8 mouse cellular contexts compared by ENCODE assay signal in genomic region chr15:34021857-34022256, GRCm38 (mm10).
DNase-seq lines count a peak whose midpoint lies in the region; ATAC-seq and TF ChIP-seq lines count a peak whose summit lies in the region.

No protein-coding gene starts in this region.

- no peaks in the 10 kb centered on the region for H3K36me3 ChIP-seq in intestine, embryonic 14.5 days (ENCODE audit: control insufficient read depth, insufficient read depth, low read length)
- H3K36me3 ChIP-seq in intestine, embryonic 16.5 days (ENCODE audit: control insufficient read depth, insufficient read depth, low read length), result no peaks in the 10 kb centered on the region
- H3K36me3 ChIP-seq in kidney, adult 2 months (ENCODE audit: control insufficient read depth, insufficient read depth, low read length), result no peaks in the 10 kb centered on the region
- H3K36me3 ChIP-seq in limb, embryonic 10.5 days, result no peaks in the 10 kb centered on the region
- no peaks in the 10 kb centered on the region for H3K36me3 ChIP-seq in neural tube, embryonic 11.5 days (ENCODE audit: control insufficient read depth, insufficient read depth, low read length)
- no peaks in the 10 kb centered on the region for H3K36me3 ChIP-seq in stomach, postnatal 0 days (ENCODE audit: control insufficient read depth, insufficient read depth, low read length)

- H3K27ac ChIP-seq in intestine, embryonic 14.5 days (ENCODE audit: low read depth), result no peak overlapping the region
- no peak overlapping the region for H3K27ac ChIP-seq in intestine, embryonic 16.5 days (ENCODE audit: low read length)
- no peak overlapping the region for H3K27ac ChIP-seq in kidney, adult 2 months (ENCODE audit: insufficient read depth, low read depth, low read length)
- H3K27ac ChIP-seq in limb, embryonic 10.5 days, result no peak overlapping the region
- no peak overlapping the region for H3K27ac ChIP-seq in neural tube, embryonic 11.5 days (ENCODE audit: low read depth, low read length)
- no peak overlapping the region for H3K27ac ChIP-seq in stomach, postnatal 0 days (replicated peaks)

- ATAC-seq in intestine, embryonic 14.5 days (replicated peaks; ENCODE audit: low FRiP score, low TSS enrichment, low read depth), result no peak
- ATAC-seq in intestine, embryonic 16.5 days, result no peak
- peak; percentile 45; the same call in 1 of the 2 replicates for ATAC-seq in neural tube, embryonic 11.5 days (ENCODE audit: insufficient read depth, low FRiP score, low TSS enrichment)
- ATAC-seq in stomach, postnatal 0 days (ENCODE audit: low FRiP score, low TSS enrichment), result no peak; the same call in 1 of the 2 replicates

- peak; percentile 81 for TF ChIP-seq CTCF in kidney, adult 2 months (conservative IDR thresholded peaks at IDR 0.05; ENCODE audit: insufficient read depth, insufficient read length, low read depth, low read length)
- TF ChIP-seq CTCF in stomach, postnatal 0 days (IDR thresholded peaks at IDR 0.05; ENCODE audit: low read depth), result peak; percentile 88

- H3K4me3 ChIP-seq in intestine, embryonic 14.5 days (ENCODE audit: low read depth, low read length), result no peak overlapping the region
- H3K4me3 ChIP-seq in intestine, embryonic 16.5 days (ENCODE audit: low read length), result no peak overlapping the region
- H3K4me3 ChIP-seq in kidney, adult 2 months (ENCODE audit: insufficient read depth, low read depth, low read length), result no peak overlapping the region
- H3K4me3 ChIP-seq in limb, embryonic 10.5 days, result no peak overlapping the region
- H3K4me3 ChIP-seq in neural tube, embryonic 11.5 days (ENCODE audit: low read depth, low read length), result no peak overlapping the region
- no peak overlapping the region for H3K4me3 ChIP-seq in stomach, postnatal 0 days (ENCODE audit: low read depth, low read length)

- H3K9me3 ChIP-seq in intestine, embryonic 14.5 days (ENCODE audit: control insufficient read depth, low read length), result no peaks in the 10 kb centered on the region
- no peaks in the 10 kb centered on the region for H3K9me3 ChIP-seq in intestine, embryonic 16.5 days (ENCODE audit: control insufficient read depth, low read length)
- H3K9me3 ChIP-seq in limb, embryonic 10.5 days (replicated peaks), result no peaks in the 10 kb centered on the region
- no peaks in the 10 kb centered on the region for H3K9me3 ChIP-seq in neural tube, embryonic 11.5 days (ENCODE audit: control insufficient read depth, low read length)
- no peaks in the 10 kb centered on the region for H3K9me3 ChIP-seq in stomach, postnatal 0 days (ENCODE audit: control insufficient read depth, low read length)

- peak; percentile 89 for DNase-seq in intestine, embryonic 14.5 days (ENCODE audit: low spot score)
- peak; percentile 49 for DNase-seq in cerebellum, adult 9-11 months
- peak; percentile 72 to 77 for DNase-seq in frontal cortex, postnatal 25 days (ENCODE audit: low spot score in 2 of 2)
- peak; percentile 61 for DNase-seq in kidney, adult 2 months
- DNase-seq in limb, embryonic 10.5 days (ENCODE audit: low spot score), result peak; percentile 80
- peak; percentile 80 for DNase-seq in neural tube, embryonic 11.5 days (ENCODE audit: low spot score)
- DNase-seq in stomach, postnatal 0 days (ENCODE audit: low spot score), result peak; percentile 78

- TF ChIP-seq EP300 in stomach, postnatal 0 days (optimal IDR thresholded peaks at IDR 0.05), result no peak

- H3K4me1 ChIP-seq in intestine, embryonic 14.5 days (replicated peaks; ENCODE audit: control insufficient read depth, insufficient read depth, low read length), result no peaks in the 10 kb centered on the region
- H3K4me1 ChIP-seq in intestine, embryonic 16.5 days (ENCODE audit: control insufficient read depth, insufficient read depth, low read length), result no peaks in the 10 kb centered on the region
- H3K4me1 ChIP-seq in kidney, adult 2 months (ENCODE audit: control insufficient read depth, insufficient read depth, low read length), result no peaks in the 10 kb centered on the region
- H3K4me1 ChIP-seq in limb, embryonic 10.5 days, result no peaks in the 10 kb centered on the region
- no peaks in the 10 kb centered on the region for H3K4me1 ChIP-seq in neural tube, embryonic 11.5 days (ENCODE audit: control insufficient read depth, insufficient read depth, low read length)
- H3K4me1 ChIP-seq in stomach, postnatal 0 days (replicated peaks; ENCODE audit: control insufficient read depth, insufficient read depth), result no peaks in the 10 kb centered on the region

- TF ChIP-seq POLR2A in kidney, adult 2 months (IDR thresholded peaks at IDR 0.05; ENCODE audit: low read depth, low read length), result no peak

- WGBS in intestine, embryonic 14.5 days, result 26% methylated on average over 11 of the region's 11 CpGs
- 26% methylated on average over 11 of the region's 11 CpGs for WGBS in intestine, embryonic 16.5 days
- 31% methylated on average over 11 of the region's 11 CpGs for WGBS in kidney, adult 2 months
- 27% methylated on average over 11 of the region's 11 CpGs for WGBS in limb, embryonic 10.5 days
- 25% methylated on average over 11 of the region's 11 CpGs for WGBS in neural tube, embryonic 11.5 days
- 26% methylated on average over 11 of the region's 11 CpGs for WGBS in stomach, postnatal 0 days

- H3K4me2 ChIP-seq in intestine, embryonic 14.5 days (ENCODE audit: low read length), result no peak overlapping the region
- no peak overlapping the region for H3K4me2 ChIP-seq in intestine, embryonic 16.5 days (ENCODE audit: low read depth, low read length)
- H3K4me2 ChIP-seq in neural tube, embryonic 11.5 days (ENCODE audit: low read depth), result no peak overlapping the region
- no peak overlapping the region for H3K4me2 ChIP-seq in stomach, postnatal 0 days (replicated peaks; ENCODE audit: low read depth)

- H3K27me3 ChIP-seq in intestine, embryonic 14.5 days (replicated peaks; ENCODE audit: control insufficient read depth, insufficient read depth, low read length), result no peaks in the 10 kb centered on the region
- H3K27me3 ChIP-seq in intestine, embryonic 16.5 days (replicated peaks; ENCODE audit: control insufficient read depth, insufficient read depth, low read length), result no peaks in the 10 kb centered on the region
- H3K27me3 ChIP-seq in kidney, adult 2 months (replicated peaks; ENCODE audit: control insufficient read depth, insufficient read depth, low read length), result no peaks in the 10 kb centered on the region
- no peaks in the 10 kb centered on the region for H3K27me3 ChIP-seq in limb, embryonic 10.5 days (ENCODE audit: low read depth, poor library complexity, severe bottlenecking)
- no peaks in the 10 kb centered on the region for H3K27me3 ChIP-seq in neural tube, embryonic 11.5 days (ENCODE audit: control insufficient read depth, insufficient read depth, low read length)
- H3K27me3 ChIP-seq in stomach, postnatal 0 days (ENCODE audit: control insufficient read depth, insufficient read depth, low read length), result no peaks in the 10 kb centered on the region

- no peak overlapping the region for H3K9ac ChIP-seq in intestine, embryonic 14.5 days (ENCODE audit: low read length)
- no peak overlapping the region for H3K9ac ChIP-seq in intestine, embryonic 16.5 days (ENCODE audit: low read depth, low read length)
- no peak overlapping the region for H3K9ac ChIP-seq in neural tube, embryonic 11.5 days (ENCODE audit: low read length)
- H3K9ac ChIP-seq in stomach, postnatal 0 days (ENCODE audit: low read length), result no peak overlapping the region
